In genomic region chr2:28609851-28610250, GRCm38 (mm10) we compare ENCODE assay signal across 20 mouse cellular contexts. TPM values are rescaled to one million over a fixed set of nuclear protein-coding genes. Genes with fewer than 3 reads are reported as not detected.
"Had no signal": no experiment of that assay in that cellular context is flagged by ENCODE, and none has a peak within 500 bp of the region (broad histone marks: within the 10 kb centered on the region; RNA-seq: fewer than 3 reads in every experiment).

No protein-coding gene starts in this region.

- H3K27me3 ChIP-seq: limb, embryonic 13.5 days; neural tube, embryonic 15.5 days had no signal

- H3K4me1 ChIP-seq: neural tube, embryonic 15.5 days had no signal

- H3K27ac ChIP-seq: limb, embryonic 13.5 days; midbrain, embryonic 10.5 days; neural tube, embryonic 15.5 days had no signal

- DNase-seq: kidney, adult 8-10 months; kidney, postnatal 25 days; layer of hippocampus, adult 9-11 months; lung, adult 18-20 months; lung, postnatal 4 days; midbrain, embryonic 14.5 days; right cerebral cortex, adult 18-20 months; right cerebral cortex, postnatal 25 days; thymus, adult 2 months; thymus, postnatal 4 days had no signal

- H3K36me3 ChIP-seq: limb, embryonic 13.5 days; midbrain, embryonic 10.5 days; neural tube, embryonic 15.5 days had no signal

- H3K9me3 ChIP-seq: limb, embryonic 13.5 days; midbrain, embryonic 10.5 days; neural tube, embryonic 15.5 days had no signal

- H3K9ac ChIP-seq: limb, embryonic 13.5 days; neural tube, embryonic 15.5 days had no signal

- ATAC-seq: intestine, postnatal 0 days; lung, postnatal 0 days had no signal

- H3K4me2 ChIP-seq: limb, embryonic 13.5 days; neural tube, embryonic 15.5 days had no signal

- H3K4me3 ChIP-seq: limb, embryonic 13.5 days; midbrain, embryonic 10.5 days; myocyte; neural tube, embryonic 15.5 days had no signal

RNA-seq across cellular contexts. Expression of gene Gfi1b, which starts 11.9 kb away (rescaled TPM):
- total RNA-seq: left cerebral cortex, postnatal 36 days had no signal
- polyA plus RNA-seq: intestine, postnatal 0 days; myocyte; neural tube, embryonic 15.5 days had no signal

RNA-seq across cellular contexts. Expression of gene Cel, which starts 46.6 kb away (rescaled TPM):
- total RNA-seq: left cerebral cortex, postnatal 36 days; megakaryocyte, adult 5-6 weeks had no signal
- polyA plus RNA-seq: kidney, embryonic 16.5 days; lung, postnatal 0 days; midbrain, embryonic 10.5 days; midbrain, embryonic 14.5 days; myocyte; neural tube, embryonic 11.5 days had no signal
